ENCODE assay signal across 8 mouse cellular contexts in genomic region chr1:179804140-179804881, GRCm38 (mm10). TPM values are rescaled to one million over a fixed set of nuclear protein-coding genes. Genes with fewer than 3 reads are reported as not detected.
A peak's percentile ranks its signal among the peaks of the same experiment; 100 is the strongest.
DNase-seq lines count a peak whose midpoint lies in the region; ATAC-seq and TF ChIP-seq lines count a peak whose summit lies in the region.

No protein-coding gene starts in this region.

- H3K9me3 ChIP-seq in lung, embryonic 14.5 days (ENCODE audit: low read depth, low read length), result no peaks in the 10 kb centered on the region
- no peaks in the 10 kb centered on the region for H3K9me3 ChIP-seq in forebrain, embryonic 11.5 days (ENCODE audit: control insufficient read depth, low read length)
- no peaks in the 10 kb centered on the region for H3K9me3 ChIP-seq in intestine, postnatal 0 days (ENCODE audit: control insufficient read depth)

- peak overlapping the region; percentile 82 for H3K4me2 ChIP-seq in lung, embryonic 14.5 days
- peak overlapping the region; percentile 66 for H3K4me2 ChIP-seq in forebrain, embryonic 11.5 days (ENCODE audit: low read depth, low read length, severe bottlenecking)
- H3K4me2 ChIP-seq in intestine, postnatal 0 days (replicated peaks; ENCODE audit: low read depth), result peak overlapping the region; percentile 84

- WGBS in lung, embryonic 14.5 days, result 33% methylated on average over 11 of the region's 11 CpGs
- WGBS in cerebellum, adult 2 months, result 33% methylated on average over 11 of the region's 11 CpGs
- 39% methylated on average over 11 of the region's 11 CpGs for WGBS in forebrain, embryonic 11.5 days
- 33% methylated on average over 11 of the region's 11 CpGs for WGBS in intestine, postnatal 0 days

- peak; percentile 60 for DNase-seq in lung, embryonic 14.5 days
- DNase-seq in lung, postnatal 14 days, result no peak
- DNase-seq in cerebellum, adult 2 months, result peak in 1 of 2 experiments; percentile 63
- DNase-seq in forebrain, embryonic 11.5 days (ENCODE audit: low spot score), result no peak
- no peak for DNase-seq in B cell, adult 2 months
- no peak for DNase-seq in thymus, postnatal 36 days

- H3K27ac ChIP-seq in lung, embryonic 14.5 days (ENCODE audit: low read depth), result peak overlapping the region; percentile 99
- H3K27ac ChIP-seq in cerebellum, adult 2 months (ENCODE audit: insufficient read depth, low read length), result peak overlapping the region; percentile 7; the same call in 1 of the 2 replicates
- H3K27ac ChIP-seq in forebrain, embryonic 11.5 days (ENCODE audit: low read depth, low read length), result peak overlapping the region; percentile 97
- peak overlapping the region; percentile 98; the same call in 1 of the 2 replicates for H3K27ac ChIP-seq in intestine, postnatal 0 days (ENCODE audit: low read depth, low read length)

- peaks cover 7% of the 10 kb centered on the region; the same call in 1 of the 2 replicates for H3K4me1 ChIP-seq in lung, embryonic 14.5 days (ENCODE audit: insufficient read depth)
- no peaks in the 10 kb centered on the region; the same call in 1 of the 2 replicates for H3K4me1 ChIP-seq in cerebellum, adult 2 months (ENCODE audit: control insufficient read depth, insufficient read depth, low read length)
- peaks cover 8% of the 10 kb centered on the region; the same call in 1 of the 2 replicates for H3K4me1 ChIP-seq in forebrain, embryonic 11.5 days (replicated peaks; ENCODE audit: control insufficient read depth, insufficient read depth, low read length)
- H3K4me1 ChIP-seq in intestine, postnatal 0 days (replicated peaks; ENCODE audit: control insufficient read depth, insufficient read depth, low read length), result no peaks in the 10 kb centered on the region

- TF ChIP-seq CTCF in lung, embryonic 14.5 days (IDR thresholded peaks at IDR 0.05; ENCODE audit: low read depth), result no peak
- no peak for TF ChIP-seq CTCF in cerebellum, adult 2 months (IDR thresholded peaks at IDR 0.05; ENCODE audit: borderline replicate concordance, insufficient read depth, low read depth, low read length)
- no peak for TF ChIP-seq CTCF in intestine, postnatal 0 days (IDR thresholded peaks at IDR 0.05; ENCODE audit: low read depth)

- no peaks in the 10 kb centered on the region for H3K27me3 ChIP-seq in lung, embryonic 14.5 days (ENCODE audit: insufficient read depth, low read length)
- no peaks in the 10 kb centered on the region for H3K27me3 ChIP-seq in cerebellum, adult 2 months (ENCODE audit: control insufficient read depth, insufficient read depth, low read length)
- H3K27me3 ChIP-seq in forebrain, embryonic 11.5 days (ENCODE audit: control insufficient read depth, insufficient read depth, low read length), result no peaks in the 10 kb centered on the region
- no peaks in the 10 kb centered on the region for H3K27me3 ChIP-seq in intestine, postnatal 0 days (replicated peaks; ENCODE audit: control insufficient read depth, insufficient read depth, low read length)

- peak overlapping the region; percentile 92 for H3K4me3 ChIP-seq in lung, embryonic 14.5 days (ENCODE audit: low read depth, low read length)
- peak overlapping the region; percentile 48 for H3K4me3 ChIP-seq in cerebellum, adult 2 months (replicated peaks; ENCODE audit: insufficient read depth, low read depth, low read length)
- H3K4me3 ChIP-seq in forebrain, embryonic 11.5 days (ENCODE audit: low read depth, low read length), result peak overlapping the region; percentile 96
- peak overlapping the region; percentile 87 for H3K4me3 ChIP-seq in intestine, postnatal 0 days (ENCODE audit: low read depth, low read length)

- ATAC-seq in lung, embryonic 14.5 days (ENCODE audit: insufficient read depth), result no peak; the same call in 1 of the 2 replicates
- no peak; the same call in 1 of the 2 replicates for ATAC-seq in forebrain, embryonic 11.5 days (replicated peaks; ENCODE audit: low FRiP score)
- no peak for ATAC-seq in intestine, postnatal 0 days
- ATAC-seq in megakaryocyte-erythroid progenitor cell, adult 5-6 weeks (replicated peaks; ENCODE audit: low FRiP score, low TSS enrichment, poor library complexity, severe bottlenecking), result peak; percentile 16

- peak overlapping the region; percentile 96 for H3K9ac ChIP-seq in lung, embryonic 14.5 days
- peak overlapping the region; percentile 97 for H3K9ac ChIP-seq in forebrain, embryonic 11.5 days (ENCODE audit: low read length)
- peak overlapping the region; percentile 17; the same call in 1 of the 2 replicates for H3K9ac ChIP-seq in intestine, postnatal 0 days (ENCODE audit: low read depth, low read length)

- H3K36me3 ChIP-seq in lung, embryonic 14.5 days (ENCODE audit: insufficient read depth), result 0 out of 2 replicates have a peak, but pooled peaks cover 3% of the 10 kb centered on the region
- no peaks in the 10 kb centered on the region for H3K36me3 ChIP-seq in forebrain, embryonic 11.5 days (ENCODE audit: control insufficient read depth, insufficient read depth, low read length)
- no peaks in the 10 kb centered on the region for H3K36me3 ChIP-seq in intestine, postnatal 0 days (ENCODE audit: control insufficient read depth, insufficient read depth)

- TF ChIP-seq POLR2A in cerebellum, adult 2 months (IDR thresholded peaks at IDR 0.05; ENCODE audit: borderline replicate concordance, insufficient read depth, low read length), result no peak

RNA-seq across cellular contexts. Expression of gene Ahctf1, which starts 0.8 kb away (rescaled TPM):
- polyA plus RNA-seq in lung, embryonic 14.5 days (2014; fragmentation: Nextera tagmentation; extraction: Ambion mirVana), result 35.5 and 36.6 TPM in 2 replicates
- 31.9 and 34.4 TPM in 2 replicates for polyA plus RNA-seq in cerebellum, adult 2 months (2012; rRNA removed)
- 40.2 and 44.0 TPM in 2 replicates for polyA plus RNA-seq in forebrain, embryonic 11.5 days (2014; fragmentation: Nextera tagmentation; extraction: Ambion mirVana)
- 8.8 and 9.4 TPM in 2 replicates for polyA plus RNA-seq in intestine, postnatal 0 days (2015; fragmentation: Nextera tagmentation; extraction: Ambion mirVana)
- 145 and 151 TPM in 2 replicates for total RNA-seq in megakaryocyte-erythroid progenitor cell, adult 5-6 weeks (2014; fragmentation: Nextera tagmentation)
- total RNA-seq in megakaryocyte-erythroid progenitor cell, adult 5-6 weeks (2017), result 189 and 190 TPM in 2 replicates

RNA-seq across cellular contexts. Expression of gene Gm10518, which starts 1.1 kb away (rescaled TPM):
- polyA plus RNA-seq in lung, embryonic 14.5 days (2014; fragmentation: Nextera tagmentation; extraction: Ambion mirVana), result 0.24 TPM in 1 of 2 replicates, not detected in the other
- not detected in 2 replicates for polyA plus RNA-seq in cerebellum, adult 2 months (2012; rRNA removed)
- polyA plus RNA-seq in forebrain, embryonic 11.5 days (2014; fragmentation: Nextera tagmentation; extraction: Ambion mirVana), result 0.57 and 0.60 TPM in 2 replicates
- polyA plus RNA-seq in intestine, postnatal 0 days (2015; fragmentation: Nextera tagmentation; extraction: Ambion mirVana), result not detected in 2 replicates
- 0.94 TPM in 1 of 2 replicates, not detected in the other for total RNA-seq in megakaryocyte-erythroid progenitor cell, adult 5-6 weeks (2014; fragmentation: Nextera tagmentation)
- 0.09 and 1.9 TPM in 2 replicates for total RNA-seq in megakaryocyte-erythroid progenitor cell, adult 5-6 weeks (2017)

RNA-seq across cellular contexts. Expression of gene Kif28, which starts 59.2 kb away (rescaled TPM):
- polyA plus RNA-seq in lung, embryonic 14.5 days (2014; fragmentation: Nextera tagmentation; extraction: Ambion mirVana), result not detected in 2 replicates
- 0.05 and 0.07 TPM in 2 replicates for polyA plus RNA-seq in cerebellum, adult 2 months (2012; rRNA removed)
- not detected in 2 replicates for polyA plus RNA-seq in forebrain, embryonic 11.5 days (2014; fragmentation: Nextera tagmentation; extraction: Ambion mirVana)
- not detected in 2 replicates for polyA plus RNA-seq in intestine, postnatal 0 days (2015; fragmentation: Nextera tagmentation; extraction: Ambion mirVana)
- total RNA-seq in megakaryocyte-erythroid progenitor cell, adult 5-6 weeks (2014; fragmentation: Nextera tagmentation), result not detected in 2 replicates
- total RNA-seq in megakaryocyte-erythroid progenitor cell, adult 5-6 weeks (2017), result not detected in 2 replicates

Comparison
In these comparisons a context has a peak if more than half of its experiments do, and no peak if none do; other contexts are left out.
1. H3K27ac ChIP-seq: peak in every context shown above with its lines; median percentile 99 in lung, embryonic 14.5 days; 98 in intestine, postnatal 0 days; 97 in forebrain, embryonic 11.5 days; 7 in cerebellum, adult 2 months.
2. H3K9ac ChIP-seq: peak in every context shown above with its lines; median percentile 97 in forebrain, embryonic 11.5 days; 96 in lung, embryonic 14.5 days; 17 in intestine, postnatal 0 days.